Mouse (Mus musculus): Measurements from ENCODE around the gene Cldn1. TPM values are rescaled to one million over a fixed set of nuclear protein-coding genes. Genes with fewer than 3 reads are reported as not detected.

Cldn1 gene
- polyA plus RNA-seq (2015; fragmentation: Nextera tagmentation; extraction: Ambion mirVana): 4.8 and 5.1 TPM in 2 replicates

DNA sequence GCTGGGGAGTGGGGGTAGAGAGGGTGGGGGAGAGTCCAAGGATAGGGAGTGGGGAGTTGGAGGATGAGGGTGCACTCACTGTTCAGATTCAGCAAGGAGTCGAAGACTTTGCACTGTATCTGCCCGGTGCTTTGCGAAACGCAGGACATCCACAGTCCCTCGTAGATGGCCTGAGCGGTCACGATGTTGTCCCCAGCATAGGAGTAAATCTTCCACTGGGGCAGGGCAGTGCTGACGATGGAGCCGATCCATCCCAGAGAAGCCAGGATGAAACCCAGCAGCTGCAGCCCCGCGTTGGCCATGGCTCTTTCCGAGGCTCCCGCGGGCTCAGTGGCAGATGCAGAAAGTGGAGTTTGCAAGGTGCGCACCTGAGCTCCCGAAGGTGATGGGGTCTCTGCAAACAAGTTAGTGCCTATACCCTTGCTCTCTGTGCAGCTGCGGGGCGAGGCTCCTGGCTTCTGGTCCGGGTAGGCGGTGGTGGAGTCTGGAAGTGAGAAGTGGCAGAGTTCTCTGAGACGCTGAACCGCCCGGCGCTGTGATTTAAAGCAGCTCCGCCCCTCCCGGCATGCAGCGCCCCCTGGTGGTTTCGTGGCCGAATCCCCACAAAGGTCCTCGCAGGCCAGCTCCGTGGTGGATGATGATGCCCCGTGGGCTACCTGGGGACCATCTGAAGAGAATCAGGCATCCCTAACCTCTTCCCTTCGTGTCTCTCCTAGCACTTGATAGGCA is at the start of gene Cldn1:
Cldn1 (minus strand) TSS at position 517 of the 729 bp plus-strand sequence.

Other genes with a start within 250 kb of the Cldn1 start
- not detected in 2 replicates for gene Cldn16, start 91.3 kb upstream of the Cldn1 start, polyA plus RNA-seq (2015; fragmentation: Nextera tagmentation; extraction: Ambion mirVana)
- 0.21 TPM in 1 of 2 replicates, not detected in the other for gene Tmem207, start 154.9 kb upstream of the Cldn1 start, polyA plus RNA-seq (2015; fragmentation: Nextera tagmentation; extraction: Ambion mirVana)
- gene Il1rap, start 209.9 kb upstream of the Cldn1 start, polyA plus RNA-seq (2015; fragmentation: Nextera tagmentation; extraction: Ambion mirVana): 12.0 and 12.4 TPM in 2 replicates

Data from neural tube, postnatal 0 days (tissue).